Mouse (Mus musculus) heart, embryonic 10.5 days (tissue): ENCODE measurements at regions not wholly inside any gene's neighbourhood (a gene's known extent, or its start where the extent isn't known, plus 50 kb on each side); places are given as distances from the start of the nearest gene placed in this dataset.
"Not testable (repeated sequence)": the region's sequence is repeated elsewhere in the genome, so short reads cannot be mapped to it uniquely, and the experiment has no call there.

Experiments used
- DNase-seq: peaks from one replicate; pipeline ENCODE4 v3.0.0-alpha.2; 2017; ENCODE audit warnings: low spot score
- H3K27ac ChIP-seq: fragments of 300-500 bp; sonication (generic); 2 replicates; pipeline ENCODE4 v1.5.1; 2016; ENCODE audit warnings: mild to moderate bottlenecking
- H3K27me3 ChIP-seq: fragments of 300-500 bp; sonication (generic); 2 replicates; pipeline ENCODE4 v1.6.1; 2016; ENCODE audit warnings: mild to moderate bottlenecking; ENCODE audit not compliant: poor library complexity, insufficient read depth, severe bottlenecking
- H3K36me3 ChIP-seq: fragments of 300-500 bp; sonication (generic); 2 replicates; pipeline ENCODE4 v1.6.1; 2016; ENCODE audit warnings: mild to moderate bottlenecking, moderate library complexity
- H3K4me1 ChIP-seq: fragments of 300-500 bp; sonication (generic); 2 replicates; pipeline ENCODE4 v1.6.1; 2016; ENCODE audit warnings: mild to moderate bottlenecking
- H3K4me3 ChIP-seq: fragments of 300-500 bp; sonication (generic); 2 replicates; pipeline ENCODE4 v1.5.1; 2016; ENCODE audit warnings: mild to moderate bottlenecking, moderate library complexity
- H3K9me3 ChIP-seq: fragments of 300-500 bp; sonication (generic); 2 replicates; pipeline ENCODE4 v1.6.1; 2016; ENCODE audit warnings: mild to moderate bottlenecking, moderate library complexity
- WGBS: fragments of 180-500 bp; shearing (Covaris S2); methylation state at CpG from one replicate; pipeline ENCODE4 v1.1.7; 2016; 5-methylcytosine and 5-hydroxymethylcytosine counted together

DNA sequence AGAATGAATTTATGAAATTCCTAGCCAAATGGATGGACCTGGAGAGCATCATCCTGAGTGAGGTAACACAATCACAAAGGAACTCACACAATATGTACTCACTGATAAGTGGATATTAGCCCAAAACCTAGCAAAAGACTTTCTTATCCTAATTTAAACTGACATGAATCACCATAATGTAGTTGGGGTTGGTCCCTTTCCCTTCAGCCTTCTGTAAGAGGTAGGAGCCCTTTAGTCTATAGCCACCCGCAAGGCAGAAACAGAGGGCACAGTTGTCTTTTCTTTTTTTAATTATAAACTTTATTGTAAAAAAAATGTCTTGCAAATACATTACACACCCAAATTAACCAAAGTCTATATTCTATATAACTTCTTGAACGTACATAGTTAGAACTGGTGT is 81.3 kb downstream of the Ogfrl1 start:
- not testable (repeated sequence) for H3K4me3 ChIP-seq, DNase-seq, H3K4me1 ChIP-seq, H3K27ac ChIP-seq, H3K36me3 ChIP-seq, H3K9me3 ChIP-seq, H3K27me3 ChIP-seq
- 96% methylated on average over 2 of the region's 2 CpGs for WGBS

DNA sequence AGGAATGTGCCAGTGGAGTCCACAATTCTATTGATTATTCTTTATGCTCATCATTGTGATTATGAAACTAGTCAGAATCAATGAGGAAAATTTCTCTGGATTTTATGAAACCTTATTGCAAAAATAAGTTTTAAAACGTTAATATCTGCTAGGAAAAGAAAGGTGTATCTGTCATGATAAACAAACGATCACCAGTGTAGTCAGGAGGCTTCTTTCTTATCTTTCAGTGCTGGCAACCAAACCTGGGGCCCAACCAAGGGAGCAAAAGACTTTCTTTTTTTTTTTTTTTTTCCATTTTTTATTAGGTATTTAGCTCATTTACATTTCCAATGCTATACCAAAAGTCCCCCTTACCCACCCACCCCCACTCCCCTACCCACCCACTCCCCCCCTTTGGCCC is 82.7 kb downstream of the Ogfrl1 start:
- H3K36me3 ChIP-seq, H3K9me3 ChIP-seq, H3K27me3 ChIP-seq, H3K27ac ChIP-seq, DNase-seq, H3K4me3 ChIP-seq, H3K4me1 ChIP-seq: not testable (repeated sequence)
- 72% methylated on average over 2 of the region's 2 CpGs for WGBS

DNA sequence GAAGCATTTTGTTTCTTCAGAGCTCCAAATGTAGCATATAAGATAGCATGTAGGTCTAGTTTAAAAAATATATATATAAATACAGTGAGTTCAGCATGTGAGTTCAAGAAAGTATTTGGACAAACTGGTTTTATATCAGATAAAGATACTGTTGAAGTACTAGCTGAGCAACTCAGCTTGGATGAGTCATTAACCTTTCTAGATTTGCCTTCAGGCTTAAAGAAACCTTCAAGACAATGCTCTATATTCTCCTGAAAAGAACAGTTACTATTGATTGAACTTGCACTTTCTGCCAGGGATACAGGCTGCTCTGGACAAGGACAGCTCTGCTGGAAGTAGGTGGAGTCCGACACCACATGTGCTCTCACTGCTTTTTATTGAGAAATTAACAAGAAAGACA is 104.9 kb downstream of the Ogfrl1 start:
- Histone ChIP-seq H3K36me3 (peaks cover 12% of the 10 kb centered on the region), H3K4me1 (no peaks in the 10 kb centered on the region), H3K9me3 (no peaks in the 10 kb centered on the region), H3K4me3 (no peak overlapping the region), H3K27ac (no peak overlapping the region), H3K27me3 (no peaks in the 10 kb centered on the region)
- no peak for DNase-seq
- WGBS = 92% methylated on average over 1 of the region's 1 CpGs

DNA sequence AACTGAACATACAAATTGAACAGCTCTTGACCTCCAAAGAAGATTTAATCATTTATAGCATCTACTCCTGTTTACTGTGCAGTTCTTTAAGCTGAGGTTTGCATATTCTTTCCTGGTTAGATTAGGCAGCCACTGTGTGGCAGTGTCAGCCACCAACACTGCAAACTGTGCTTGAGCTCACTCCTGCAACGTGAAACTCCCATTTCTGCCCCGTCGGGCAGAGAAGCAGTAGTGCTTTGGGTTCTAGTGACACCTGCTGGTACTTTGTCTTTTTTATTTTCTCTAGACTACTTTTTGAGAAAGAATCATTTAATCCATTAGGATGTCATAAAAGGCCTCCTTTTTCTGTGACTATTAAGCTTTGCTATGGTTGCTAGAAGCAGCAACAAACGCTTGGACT is 110.8 kb downstream of the Ogfrl1 start:
- Histone ChIP-seq H3K4me1 (peaks cover 13% of the 10 kb centered on the region; the same call in 1 of the 2 replicates), H3K4me3 (no peak overlapping the region), H3K36me3 (peaks cover 7% of the 10 kb centered on the region; the same call in 1 of the 2 replicates), H3K27me3 (no peaks in the 10 kb centered on the region), H3K9me3 (no peaks in the 10 kb centered on the region), H3K27ac (no peak overlapping the region)
- WGBS = 25% methylated on average over 4 of the region's 4 CpGs
- no peak for DNase-seq

DNA sequence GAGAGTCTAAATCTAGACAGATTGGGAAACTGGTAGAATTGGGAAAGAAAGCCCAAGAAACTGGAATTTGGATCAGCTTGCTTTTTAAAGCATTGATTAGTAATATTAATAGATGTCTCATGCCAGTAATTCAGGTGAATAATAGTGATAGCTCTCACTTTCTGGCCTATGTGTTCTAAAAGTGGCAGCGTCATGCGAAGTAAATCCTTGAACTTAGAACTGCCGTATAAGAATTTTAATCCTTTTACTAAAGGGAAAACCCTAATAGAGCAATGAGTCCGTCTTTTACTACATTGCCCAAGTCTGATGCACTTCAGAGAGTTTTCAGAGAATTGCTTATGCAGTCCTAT is 114.7 kb downstream of the Ogfrl1 start:
- 86% methylated on average over 4 of the region's 4 CpGs for WGBS
- Histone ChIP-seq H3K9me3 (no peaks in the 10 kb centered on the region), H3K4me1 (peaks cover 16% of the 10 kb centered on the region; the same call in 1 of the 2 replicates), H3K4me3 (no peak overlapping the region), H3K27ac (peak overlapping the region; percentile 26; the same call in 1 of the 2 replicates), H3K27me3 (no peaks in the 10 kb centered on the region), H3K36me3 (peaks cover 18% of the 10 kb centered on the region; the same call in 1 of the 2 replicates)
- no peak for DNase-seq

DNA sequence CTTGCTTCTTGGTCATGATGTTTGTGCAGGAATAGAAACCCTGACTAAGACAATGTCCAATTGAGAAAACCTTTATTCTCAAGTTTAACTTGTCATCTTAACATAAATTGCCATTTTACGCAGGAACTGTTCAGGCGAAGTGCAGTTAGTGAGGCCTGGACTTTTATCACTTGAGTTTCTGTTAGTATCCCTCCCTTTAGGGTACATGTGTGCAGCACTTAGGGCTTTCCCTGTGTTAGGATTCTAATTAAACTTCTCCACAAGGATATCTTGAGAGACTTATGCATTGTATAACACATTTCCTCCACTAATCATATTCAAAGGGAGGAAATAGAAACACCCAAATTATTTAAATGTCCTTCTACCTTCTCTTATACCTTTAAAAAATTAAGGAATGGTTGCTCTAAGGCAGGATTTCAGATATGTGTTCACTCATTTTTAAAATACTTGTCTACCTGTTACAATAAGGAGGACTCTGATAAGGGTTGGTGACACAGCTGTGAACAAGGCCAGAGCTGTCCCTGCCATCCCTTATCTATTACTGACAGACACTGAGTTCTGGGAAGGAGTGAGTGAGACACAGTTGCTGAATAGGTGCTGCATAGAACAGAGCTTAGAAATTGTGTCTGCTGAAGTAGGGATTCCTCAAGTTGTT is 115.2 kb downstream of the Ogfrl1 start:
- H3K4me1 ChIP-seq = peaks cover 16% of the 10 kb centered on the region; the same call in 1 of the 2 replicates
- H3K27me3 ChIP-seq = no peaks in the 10 kb centered on the region
- no peak for DNase-seq
- peaks cover 19% of the 10 kb centered on the region; the same call in 1 of the 2 replicates for H3K36me3 ChIP-seq
- no peaks in the 10 kb centered on the region for H3K9me3 ChIP-seq
- H3K27ac ChIP-seq = peak overlapping the region; percentile 26; the same call in 1 of the 2 replicates
- WGBS = 75% methylated on average over 2 of the region's 2 CpGs
- H3K4me3 ChIP-seq = no peak overlapping the region

DNA sequence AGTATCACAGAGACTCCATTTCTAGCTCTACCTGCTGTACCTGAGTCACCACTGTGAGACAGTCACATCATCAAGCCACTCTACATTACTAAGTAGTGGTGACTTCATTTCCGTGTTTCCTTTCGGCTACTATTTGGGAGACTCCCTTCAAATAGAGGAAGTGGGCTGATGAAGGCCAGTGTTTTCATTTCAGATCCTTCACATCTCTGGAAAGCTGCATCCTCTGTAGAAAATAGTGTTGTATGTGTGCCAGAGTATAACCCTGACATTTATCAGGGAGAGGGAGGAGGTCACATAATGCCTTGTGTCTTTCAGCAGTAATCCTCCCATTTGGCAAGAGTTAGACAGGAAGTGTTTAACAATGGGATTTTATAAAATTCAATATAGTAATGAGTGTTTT is 117.7 kb downstream of the Ogfrl1 start:
- Histone ChIP-seq H3K27me3 (no peaks in the 10 kb centered on the region), H3K4me1 (peaks cover 16% of the 10 kb centered on the region; the same call in 1 of the 2 replicates), H3K9me3 (no peaks in the 10 kb centered on the region), H3K4me3 (no peak overlapping the region), H3K36me3 (peaks cover 26% of the 10 kb centered on the region; the same call in 1 of the 2 replicates), H3K27ac (no peak overlapping the region)
- DNase-seq = no peak
- WGBS = 63% methylated on average over 2 of the region's 2 CpGs

DNA sequence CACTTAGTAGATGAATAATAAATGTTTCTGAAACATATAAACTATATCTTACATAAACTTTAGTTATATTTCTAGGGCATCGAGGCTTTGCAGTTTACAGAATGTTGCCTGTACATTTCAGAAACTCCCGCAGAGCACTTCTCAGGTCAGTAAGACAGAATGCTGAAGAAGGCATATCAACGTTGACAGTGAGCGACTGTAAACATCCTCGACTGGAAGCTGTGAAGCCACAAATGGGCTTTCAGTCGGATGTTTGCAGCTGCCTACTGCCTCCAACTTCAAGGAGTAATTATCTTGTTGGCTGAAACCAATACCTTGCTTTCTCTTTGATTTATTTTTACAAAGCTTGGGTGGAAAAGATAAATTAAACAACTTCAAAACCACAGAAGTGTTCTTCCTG is 125.5 kb downstream of the Ogfrl1 start:
- DNase-seq = no peak
- 29% methylated on average over 6 of the region's 6 CpGs for WGBS
- H3K27ac ChIP-seq = peak overlapping the region; percentile 68; the same call in 1 of the 2 replicates
- peaks cover 33% of the 10 kb centered on the region for H3K4me1 ChIP-seq
- H3K9me3 ChIP-seq = no peaks in the 10 kb centered on the region
- H3K36me3 ChIP-seq = peaks cover 11% of the 10 kb centered on the region
- no peaks in the 10 kb centered on the region for H3K27me3 ChIP-seq
- peak overlapping the region; percentile 15; the same call in 1 of the 2 replicates for H3K4me3 ChIP-seq

DNA sequence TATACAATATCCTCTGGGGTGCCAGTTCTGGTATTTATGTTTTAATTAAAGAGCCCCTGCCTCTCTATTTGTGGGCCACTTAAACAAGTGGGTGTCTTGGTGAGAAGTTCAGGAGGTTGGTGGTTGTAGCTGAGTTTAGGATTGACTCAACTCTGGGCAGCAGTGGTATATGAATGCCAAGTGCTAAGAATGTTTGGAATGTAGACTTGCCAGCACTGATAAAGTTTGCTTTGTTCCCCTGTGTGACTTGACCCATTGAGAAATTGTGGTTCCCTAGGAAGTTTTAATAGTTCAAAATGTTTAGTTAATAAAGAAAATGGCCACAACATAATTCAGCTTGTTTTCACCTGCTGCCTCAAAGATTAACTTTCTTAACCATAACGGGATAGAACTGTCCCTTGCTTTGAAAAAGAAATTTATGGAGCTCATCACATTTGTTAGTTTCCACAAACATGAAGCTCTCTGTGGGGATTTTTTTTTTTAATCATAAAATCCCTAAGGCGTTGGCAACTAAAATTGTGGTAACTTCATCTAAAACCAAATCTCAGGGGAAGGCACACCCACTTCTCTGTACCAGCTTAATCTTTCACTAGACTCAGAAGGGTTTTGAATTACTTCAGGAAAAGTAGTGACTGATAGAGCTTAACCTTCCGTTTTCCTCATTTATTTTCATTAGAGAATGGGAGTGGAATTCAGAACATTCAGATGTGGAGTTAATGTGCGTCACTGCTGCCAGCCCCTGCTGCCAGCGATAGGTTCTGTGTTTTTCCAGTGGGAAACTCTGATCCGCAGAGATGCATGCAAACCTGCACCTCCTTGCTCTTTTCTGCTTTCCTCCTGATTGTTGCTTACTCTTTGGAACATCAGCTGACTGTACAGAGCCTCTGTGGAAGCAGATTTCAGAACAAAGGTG is 126.4 kb downstream of the Ogfrl1 start:
- Histone ChIP-seq H3K9me3 (no peaks in the 10 kb centered on the region), H3K4me1 (peaks cover 33% of the 10 kb centered on the region), H3K27ac (peak overlapping the region; percentile 68), H3K36me3 (peaks cover 4% of the 10 kb centered on the region), H3K27me3 (no peaks in the 10 kb centered on the region), H3K4me3 (peak overlapping the region; percentile 15)
- 29% methylated on average over 6 of the region's 6 CpGs for WGBS
- no peak for DNase-seq

DNA sequence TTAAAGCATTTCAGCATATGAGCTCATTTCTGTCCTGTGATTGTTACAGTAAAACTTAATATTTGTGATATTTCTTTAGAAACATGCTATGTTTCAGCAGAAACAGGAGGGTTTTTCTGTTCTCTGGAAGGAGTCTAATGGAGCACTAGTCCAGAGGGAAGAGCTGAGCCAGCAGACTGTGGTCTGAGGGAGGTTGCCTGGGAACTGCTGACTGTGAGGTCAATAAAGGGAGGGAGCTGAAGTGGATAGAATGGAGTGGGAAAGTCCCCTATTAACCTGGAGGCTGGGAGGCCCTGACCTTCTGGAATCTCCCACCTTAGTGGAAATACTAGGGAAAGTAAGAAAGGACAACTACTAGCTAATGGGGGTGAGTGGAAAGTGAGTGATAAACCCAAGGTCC is 129.5 kb downstream of the Ogfrl1 start:
- peaks cover 4% of the 10 kb centered on the region for H3K36me3 ChIP-seq
- no peak overlapping the region for H3K27ac ChIP-seq
- DNase-seq = no peak
- no peaks in the 10 kb centered on the region for H3K9me3 ChIP-seq
- peaks cover 40% of the 10 kb centered on the region for H3K4me1 ChIP-seq
- H3K27me3 ChIP-seq = no peaks in the 10 kb centered on the region
- H3K4me3 ChIP-seq = no peak overlapping the region

DNA sequence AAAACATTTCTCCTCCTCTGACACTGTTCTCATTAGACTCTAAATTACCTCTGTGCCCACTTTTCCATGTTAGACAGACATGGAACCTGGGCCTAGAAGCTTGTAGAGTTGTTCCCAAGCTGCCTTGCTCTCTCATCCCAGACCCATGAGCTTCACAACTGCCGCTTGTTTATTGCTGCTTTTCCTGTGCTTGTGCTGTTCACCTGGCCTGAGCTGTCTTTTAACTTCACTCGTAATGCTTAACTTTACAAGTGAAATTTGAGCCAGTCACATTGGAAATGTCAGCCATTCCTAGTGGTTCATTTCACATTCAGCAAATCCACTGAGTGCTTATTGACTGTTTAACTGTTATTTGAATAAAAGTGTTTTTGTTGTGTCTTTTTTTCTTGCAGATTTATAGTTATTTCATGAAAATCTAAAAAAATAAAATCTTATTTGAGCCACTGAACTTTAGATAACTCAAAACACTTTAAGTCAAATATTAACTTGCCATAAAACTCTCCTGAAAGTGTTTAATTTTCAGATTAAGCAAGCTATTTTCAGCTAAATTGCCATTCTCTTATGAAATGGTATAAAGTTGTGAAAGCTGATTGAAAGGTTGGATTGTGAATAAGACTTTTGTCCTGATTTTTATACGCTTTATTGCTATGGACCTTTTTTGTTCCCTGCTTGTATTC is 131.9 kb downstream of the Ogfrl1 start:
- peaks cover 4% of the 10 kb centered on the region for H3K36me3 ChIP-seq
- WGBS = 73% methylated on average over 3 of the region's 3 CpGs
- H3K9me3 ChIP-seq = no peaks in the 10 kb centered on the region
- H3K27me3 ChIP-seq = no peaks in the 10 kb centered on the region
- H3K4me1 ChIP-seq = peaks cover 25% of the 10 kb centered on the region
- DNase-seq = no peak
- no peak overlapping the region for H3K4me3 ChIP-seq
- H3K27ac ChIP-seq = no peak overlapping the region

DNA sequence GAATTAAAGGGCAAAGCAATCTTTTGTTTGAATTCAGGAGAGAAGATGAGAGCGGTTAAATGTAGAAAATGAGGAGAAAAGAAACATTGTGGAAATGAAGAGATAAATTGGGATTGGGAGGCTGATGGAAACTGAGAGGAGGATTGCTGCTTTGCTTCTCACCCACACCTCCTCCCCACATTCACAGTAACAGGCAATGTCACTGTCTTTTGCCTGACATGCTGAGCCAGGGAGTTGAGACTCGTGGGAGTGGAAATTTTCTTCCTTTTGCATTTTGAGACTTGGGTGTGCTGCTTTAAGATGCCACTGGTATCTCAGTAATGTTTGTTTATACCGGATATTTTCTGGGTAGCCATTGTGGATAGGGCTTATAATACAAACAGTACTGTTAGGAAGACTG is 133.3 kb downstream of the Ogfrl1 start:
- no peaks in the 10 kb centered on the region for H3K36me3 ChIP-seq
- H3K27me3 ChIP-seq = no peaks in the 10 kb centered on the region
- H3K9me3 ChIP-seq = no peaks in the 10 kb centered on the region
- H3K4me1 ChIP-seq = peaks cover 19% of the 10 kb centered on the region
- no peak for DNase-seq
- peak overlapping the region; percentile 56; the same call in 1 of the 2 replicates for H3K27ac ChIP-seq
- 32% methylated on average over 3 of the region's 3 CpGs for WGBS
- H3K4me3 ChIP-seq = no peak overlapping the region

DNA sequence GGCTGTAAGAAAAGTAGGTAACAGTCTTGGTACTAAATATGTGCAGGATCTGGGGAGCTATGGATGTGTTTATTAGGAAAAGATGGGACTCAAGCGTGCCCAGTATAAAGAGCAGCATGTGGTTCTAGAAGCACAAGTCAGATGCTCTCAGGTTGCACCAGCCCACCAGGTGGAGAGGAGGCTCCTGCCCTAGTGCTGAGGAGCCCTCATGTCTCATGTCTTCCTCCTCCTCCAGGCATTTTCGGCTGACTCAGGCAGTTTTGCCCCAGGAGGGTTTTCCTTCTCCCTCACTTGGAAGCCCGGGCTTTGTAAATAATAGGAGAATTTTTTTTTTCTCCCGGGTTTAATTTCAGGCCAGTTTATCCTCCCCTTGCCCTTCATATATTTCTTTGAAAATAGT is 133.8 kb downstream of the Ogfrl1 start:
- Histone ChIP-seq H3K4me1 (peaks cover 23% of the 10 kb centered on the region), H3K36me3 (no peaks in the 10 kb centered on the region), H3K27me3 (no peaks in the 10 kb centered on the region), H3K9me3 (no peaks in the 10 kb centered on the region), H3K27ac (peak overlapping the region; percentile 56; the same call in 1 of the 2 replicates), H3K4me3 (no peak overlapping the region)
- 45% methylated on average over 4 of the region's 4 CpGs for WGBS
- no peak for DNase-seq
